Mouse (Mus musculus): Measurements from ENCODE around the gene Cdkal1.

- no peak for TF ChIP-seq POLR2A (IDR thresholded peaks at IDR 0.05; ENCODE audit: insufficient read length, low read depth)
- no peak for TF ChIP-seq USF1 (IDR thresholded peaks at IDR 0.05; ENCODE audit: low read depth)
- TF ChIP-seq MAX (IDR thresholded peaks at IDR 0.05; ENCODE audit: low read depth) = no peak
- TF ChIP-seq TCF12 (IDR thresholded peaks at IDR 0.05; ENCODE audit: insufficient read depth, poor library complexity, severe bottlenecking) = no peak
- no peak for TF ChIP-seq POLR2AphosphoS2 (IDR thresholded peaks at IDR 0.05; ENCODE audit: insufficient read length, low read depth)
- TF ChIP-seq MYOG (IDR thresholded peaks at IDR 0.05; ENCODE audit: control insufficient read depth in 1 of 3, insufficient read depth in 1 of 3, insufficient read length in 2 of 3, low read depth in 2 of 3) = no peak
These were observed 504.3 kb downstream of the Cdkal1 start for GRCm38 (mm10) chr13:29351023-29351684.

All from myocyte (in vitro differentiated cells).